Mouse (Mus musculus): ENCODE measurements around the gene Dars.

Dars gene

GRCm38 (mm10) chr1:128424928-128425327 lies 7.8 kb upstream of the Dars start:
- DNase-seq (ENCODE audit: inconsistent age in 2 of 2, low spot score in 1 of 2) = no peak

- DNase-seq (ENCODE audit: inconsistent age in 2 of 2, low spot score in 1 of 2) = peak in 1 of 2 experiments; percentile 50
These were observed 343 bp upstream of the Dars start for GRCm38 (mm10) chr1:128417533-128417888.

- DNase-seq (ENCODE audit: inconsistent age in 2 of 2, low spot score in 1 of 2) = no peak
These were observed 6.0 kb downstream of the Dars start for GRCm38 (mm10) chr1:128411141-128411540.

GRCm38 (mm10) chr1:128406846-128407245 lies 10.3 kb downstream of the Dars start:
- no peak for DNase-seq (ENCODE audit: inconsistent age in 2 of 2, low spot score in 1 of 2)

DNA sequence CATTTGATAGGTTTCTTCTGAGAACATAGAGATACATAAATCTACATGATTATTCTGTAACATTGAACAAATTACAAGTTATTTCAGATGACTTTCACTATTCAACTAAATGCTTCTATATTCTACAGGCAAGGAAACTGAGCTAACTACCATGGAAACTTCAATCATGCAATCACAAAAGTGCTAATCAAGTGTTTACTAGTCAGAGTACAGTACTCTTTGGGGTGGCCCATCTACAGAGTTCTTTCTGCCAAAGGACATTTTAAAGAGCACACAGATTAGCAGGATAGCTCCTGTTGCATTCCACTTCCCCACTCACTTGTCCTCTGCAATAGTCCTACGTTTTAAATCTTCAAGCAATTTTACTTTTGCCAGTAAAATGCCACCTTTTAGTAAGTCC lies 11.5 kb downstream of the Dars start:
- DNase-seq (ENCODE audit: inconsistent age in 2 of 2, low spot score in 1 of 2) = no peak

DNA sequence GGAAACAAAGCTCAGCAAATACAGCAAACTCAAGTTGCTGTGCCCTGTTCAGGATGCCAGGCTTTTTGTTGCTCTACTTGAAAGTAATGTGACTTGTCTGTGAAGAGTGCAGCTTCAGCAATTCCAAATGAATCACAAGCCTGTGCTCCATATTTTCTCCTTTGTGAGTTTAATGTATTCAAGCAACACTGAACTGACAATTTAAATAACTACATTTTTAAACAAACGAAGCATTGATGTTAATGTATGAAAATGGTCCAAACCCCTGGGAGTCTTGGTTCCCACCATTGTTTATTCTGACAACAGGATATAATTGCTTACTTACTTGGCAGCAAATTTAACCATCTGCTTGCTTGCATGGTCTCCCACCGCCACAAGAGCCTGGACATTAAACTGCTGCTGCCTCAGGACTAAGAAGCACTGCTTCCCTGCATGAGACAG lies 12.1 kb downstream of the Dars start:
- no peak for DNase-seq (ENCODE audit: inconsistent age in 2 of 2, low spot score in 1 of 2)

GRCm38 (mm10) chr1:128400926-128401325 lies 16.2 kb downstream of the Dars start:
- DNase-seq (ENCODE audit: inconsistent age in 2 of 2, low spot score in 1 of 2) = no peak

- no peak for DNase-seq (ENCODE audit: inconsistent age in 2 of 2, low spot score in 1 of 2)
These were observed 16.9 kb downstream of the Dars start for GRCm38 (mm10) chr1:128399941-128400915.

DNA sequence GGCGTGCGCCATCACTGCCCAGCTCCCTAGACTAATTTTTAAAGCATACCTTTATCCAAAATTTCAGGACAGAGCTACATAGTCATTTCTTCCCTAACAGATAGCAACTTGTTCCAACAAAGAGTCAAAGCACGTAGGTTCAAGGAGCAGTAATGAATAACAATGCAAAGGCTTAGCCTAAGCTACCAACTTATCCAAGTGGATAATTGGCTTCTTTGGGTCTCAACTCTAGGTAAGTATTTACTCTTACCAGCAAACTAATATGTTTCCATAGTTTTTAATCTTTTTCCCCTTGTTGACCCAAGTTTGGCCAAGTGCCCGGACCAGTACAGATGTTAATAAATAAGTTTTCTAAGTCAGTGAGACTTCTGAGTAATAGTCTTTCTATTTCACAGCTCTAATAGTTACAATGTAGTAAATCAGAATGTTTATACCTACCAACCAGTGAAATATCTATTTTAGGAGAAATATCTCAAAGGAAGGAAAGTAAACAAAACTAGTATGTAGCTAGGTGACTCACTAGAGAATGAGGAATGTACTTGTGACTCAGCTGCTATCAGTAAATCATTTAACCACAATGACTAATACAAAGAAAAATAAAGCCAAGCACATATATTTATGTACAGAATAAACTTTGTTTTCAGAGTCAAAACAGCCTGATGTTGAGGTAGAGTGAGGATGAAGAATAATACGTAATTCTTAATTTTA lies 18.3 kb downstream of the Dars start:
- DNase-seq (ENCODE audit: inconsistent age in 2 of 2, low spot score in 1 of 2) = peak in 1 of 2 experiments; percentile 62

DNA sequence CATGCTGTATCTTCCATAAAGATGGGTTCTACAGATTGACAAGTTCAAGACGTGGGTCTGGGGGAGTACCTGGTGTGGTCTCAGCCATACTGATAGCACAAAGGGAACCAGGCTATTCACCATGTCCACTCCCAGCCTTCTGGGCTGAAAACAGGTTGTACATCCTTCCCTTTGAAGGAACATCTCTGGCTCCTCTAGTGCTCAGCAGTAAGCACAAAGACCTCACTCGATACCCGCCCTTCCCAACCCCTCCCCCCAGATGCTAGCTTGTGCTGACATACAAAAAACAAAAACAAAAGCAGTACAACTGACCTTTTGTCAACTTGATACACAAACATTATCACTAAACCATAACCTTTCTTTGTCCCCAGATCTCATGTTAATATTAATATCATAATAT lies 22.5 kb downstream of the Dars start:
- DNase-seq (ENCODE audit: inconsistent age in 2 of 2, low spot score in 1 of 2) = no peak

GRCm38 (mm10) chr1:128392382-128392781 lies 24.8 kb downstream of the Dars start:
- DNase-seq (ENCODE audit: inconsistent age in 2 of 2, low spot score in 1 of 2) = no peak

- DNase-seq (ENCODE audit: inconsistent age in 2 of 2, low spot score in 1 of 2) = no peak
These were observed 30.7 kb downstream of the Dars start for GRCm38 (mm10) chr1:128386487-128386886.

DNA sequence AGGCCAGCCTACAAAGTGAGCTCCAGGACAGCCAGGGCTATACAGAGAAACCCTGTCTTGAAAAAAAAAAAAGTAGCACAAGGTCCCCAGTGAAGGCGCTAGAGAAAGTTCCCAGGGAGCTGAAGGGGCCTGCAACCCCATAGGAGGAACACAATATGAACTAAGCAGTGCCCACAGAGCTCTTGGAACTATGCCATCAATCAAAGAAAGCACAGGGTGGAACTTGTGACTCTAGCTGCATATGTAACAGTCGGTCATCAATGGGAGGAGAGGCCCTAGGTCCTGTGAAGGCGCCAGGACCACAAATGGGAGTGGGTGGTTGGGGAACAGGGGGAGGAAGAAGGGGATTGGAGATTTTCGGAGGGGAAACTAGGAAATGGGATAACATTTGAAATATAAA lies 40.3 kb downstream of the Dars start:
- DNase-seq (ENCODE audit: inconsistent age in 2 of 2, low spot score in 1 of 2) = no peak

DNA sequence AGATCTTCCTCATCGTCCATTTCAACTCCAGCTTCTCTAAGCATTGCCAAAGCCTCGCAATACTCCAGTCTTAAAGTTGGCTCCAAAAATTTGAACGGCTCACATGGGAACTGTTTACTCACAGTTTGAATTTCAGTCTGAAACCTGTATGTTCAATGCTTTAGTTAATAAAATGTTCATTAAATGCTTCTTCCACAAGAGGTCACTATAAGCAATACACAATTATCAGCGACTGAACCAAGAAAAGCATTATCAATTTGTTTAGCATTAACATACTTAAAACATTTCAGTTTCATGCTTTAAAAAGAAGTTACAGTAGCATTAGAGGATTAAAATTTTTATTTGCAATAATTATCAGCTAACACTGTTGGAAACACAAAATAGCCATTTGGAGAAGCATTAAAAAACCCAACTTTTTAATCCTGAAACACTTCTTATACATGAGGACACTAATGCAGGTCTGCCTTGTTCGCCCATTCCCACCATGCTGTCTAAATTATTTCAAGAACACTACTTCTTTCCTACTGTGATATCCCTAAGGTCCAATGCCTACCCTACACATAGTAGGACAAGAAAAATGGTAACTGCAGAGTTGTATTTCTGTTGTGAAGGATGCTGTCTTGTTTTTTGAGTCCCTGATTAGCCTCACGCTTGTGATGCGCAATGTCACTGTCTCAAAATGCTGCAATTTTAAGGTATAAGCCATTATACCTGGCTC lies 44.9 kb downstream of the Dars start:
- DNase-seq (ENCODE audit: inconsistent age in 2 of 2, low spot score in 1 of 2) = no peak

- DNase-seq (ENCODE audit: inconsistent age in 2 of 2, low spot score in 1 of 2) = peak; percentile 33 to 74
These were observed 48.3 kb downstream of the Dars start for GRCm38 (mm10) chr1:128368732-128369441.

DNA sequence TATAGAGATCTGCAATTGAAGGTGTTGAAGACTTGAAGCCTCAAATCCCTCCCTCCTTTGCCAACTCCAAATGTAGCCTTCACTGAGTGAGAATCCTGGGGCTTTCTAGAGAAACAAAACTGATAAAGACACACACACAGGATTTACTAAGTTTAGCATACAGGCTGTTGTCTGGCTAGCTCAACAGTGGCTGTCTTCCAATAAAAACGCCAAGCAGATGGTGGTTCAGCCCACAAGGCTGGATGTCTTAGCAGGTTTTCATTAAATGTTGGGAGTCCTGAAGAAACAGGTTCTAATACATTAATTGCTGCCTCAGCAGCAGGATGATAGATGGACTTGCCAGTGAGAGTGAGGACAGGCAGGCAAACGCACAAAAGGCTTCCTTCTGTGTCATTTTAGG lies 56.6 kb downstream of the Dars start:
- no peak for DNase-seq (ENCODE audit: inconsistent age in 2 of 2, low spot score in 1 of 2)

DNA sequence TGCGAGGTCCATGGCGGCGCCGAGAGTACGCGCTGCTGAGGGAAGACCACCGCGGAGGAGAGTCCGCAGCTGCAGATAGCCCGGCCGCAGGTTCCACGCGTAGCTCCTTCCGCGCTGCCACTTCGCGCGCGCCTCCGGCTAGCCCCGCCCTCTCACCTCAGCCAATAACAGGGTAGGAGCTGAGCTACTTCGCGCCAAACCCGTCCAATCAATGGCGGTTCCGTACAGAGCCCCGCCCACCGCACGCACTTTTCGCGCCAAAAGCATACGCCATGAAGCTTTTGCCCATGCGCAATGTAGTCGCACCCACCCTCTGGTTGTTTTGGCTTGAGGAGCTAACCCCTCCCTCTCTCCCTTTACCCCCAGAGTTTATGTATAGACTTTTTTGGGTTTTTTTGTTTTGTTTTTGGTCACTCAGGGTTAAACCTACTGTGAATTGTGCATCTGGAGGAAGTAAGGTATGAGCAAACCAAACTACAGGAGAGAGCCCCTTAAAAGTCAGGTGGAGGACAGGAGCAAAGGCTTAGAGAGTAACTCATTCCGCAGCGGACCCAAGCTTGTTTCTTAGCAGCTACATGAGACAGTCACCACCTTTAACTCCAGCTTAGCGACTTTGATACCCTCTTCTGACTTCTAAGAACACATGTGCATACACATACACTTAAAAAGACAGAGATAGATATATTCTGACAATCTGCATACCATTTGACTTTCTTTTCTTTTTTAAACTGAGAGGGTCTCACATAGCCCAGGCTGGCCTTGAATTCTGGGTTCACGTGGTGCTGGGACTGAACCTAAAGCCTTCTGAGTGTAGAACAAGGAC lies 57.4 kb downstream of the Dars start, which contains the start of gene Mcm6:
Mcm6 (minus strand) TSS at position 111 of the 823 bp plus-strand sequence.
- DNase-seq (ENCODE audit: inconsistent age in 2 of 2, low spot score in 1 of 2) = peak; percentile 94 to 98

DNA sequence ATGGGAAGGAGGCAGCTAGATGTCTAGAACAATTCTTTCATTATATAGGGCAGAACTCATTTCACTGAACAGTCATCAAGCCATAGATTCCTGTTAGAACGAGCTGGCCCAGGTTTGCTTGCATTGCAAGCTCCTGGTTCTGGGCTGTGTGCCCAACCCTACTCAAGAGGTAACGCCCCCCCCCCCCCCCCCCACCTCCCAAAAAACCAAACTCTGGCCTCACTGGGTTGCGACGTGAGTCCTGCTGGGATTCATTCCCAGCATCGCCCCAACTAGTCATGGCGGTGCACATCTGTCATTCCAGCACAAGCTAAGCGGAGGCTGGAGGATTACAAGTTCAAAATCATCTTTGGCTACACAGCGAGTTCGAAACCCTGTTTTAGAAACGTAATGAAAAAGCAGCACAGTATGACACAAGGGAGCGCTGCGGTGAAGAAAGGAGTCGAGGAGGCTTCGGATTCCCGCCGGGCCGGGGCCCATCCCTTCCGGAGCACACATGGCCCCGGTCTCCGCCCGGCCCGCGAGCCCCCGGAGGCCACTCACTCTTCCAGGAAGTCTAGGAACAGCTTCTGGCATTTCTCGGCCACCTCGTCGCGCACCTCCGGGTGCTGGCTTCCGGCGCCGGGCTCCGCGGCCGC lies 58.1 kb downstream of the Dars start:
- DNase-seq (ENCODE audit: inconsistent age in 2 of 2, low spot score in 1 of 2) = peak in 1 of 2 experiments; percentile 39

GRCm38 (mm10) chr1:128358276-128358675 lies 58.9 kb downstream of the Dars start:
- peak; percentile 55 to 84 for DNase-seq (ENCODE audit: inconsistent age in 2 of 2, low spot score in 1 of 2)
